Mouse (Mus musculus) embryonic fibroblast, embryonic 13.5 days (primary cell): ENCODE measurements around the gene Gm45021. TPM values are rescaled to one million over a fixed set of nuclear protein-coding genes. Genes with fewer than 3 reads are reported as not detected.

Source experiments
- H3K27ac ChIP-seq: 2 replicates; pipeline ENCODE4 v1.5.1; 2012; ENCODE audit warnings: low read length, control low read depth, inconsistent platforms; ENCODE audit not compliant: insufficient read depth
- H3K4me1 ChIP-seq: 2 replicates; pipeline ENCODE4 v1.6.1; 2011; ENCODE audit warnings: low read length; ENCODE audit not compliant: control insufficient read depth, insufficient read depth
- H3K4me3 ChIP-seq: 2 replicates; pipeline ENCODE4 v1.5.1; 2011; ENCODE audit warnings: mild to moderate bottlenecking, control low read depth, low read length; ENCODE audit not compliant: insufficient read depth
- CTCF ChIP-seq: IDR thresholded peaks from 2 replicates; pipeline ENCODE4 v1.5.1; 2011; ENCODE audit warnings: mild to moderate bottlenecking, control low read depth, low read length, moderate library complexity, borderline replicate concordance; ENCODE audit not compliant: insufficient read depth
- POLR2A ChIP-seq: IDR thresholded peaks from 2 replicates; pipeline ENCODE4 v1.6.1; 2011; ENCODE audit warnings: low read depth, mild to moderate bottlenecking, control low read depth, low read length, moderate library complexity
- polyA plus RNA-seq: library from polyadenylated mRNA; stranded (reverse); fragments of >200 nt; gene quantifications from 2 replicates; pipeline ENCODE4 v1.2.4, GENCODE M21; 2011; ENCODE audit warnings: low read depth; ENCODE audit not compliant: missing spikeins, insufficient read length

The Gm45021 gene
- polyA plus RNA-seq, 1 experiment = not detected

- Histone ChIP-seq H3K4me3 (peak overlapping the region; percentile 73), H3K4me1 (no peaks in the 10 kb centered on the region), H3K27ac (peak overlapping the region; percentile 53)
- TF ChIP-seq POLR2A (0 out of 2 replicates have a peak, but pooled peaks have one; percentile 29), CTCF (no peak)
Measured at GRCm38 (mm10) chr6:48594043-48594738, 4.8 kb downstream of the Gm45021 start.

- Histone ChIP-seq H3K4me1 (no peaks in the 10 kb centered on the region), H3K4me3 (peak overlapping the region; percentile 73), H3K27ac (no peak overlapping the region)
- no peak for TF ChIP-seq CTCF
- TF ChIP-seq POLR2A = no peak
Measured at GRCm38 (mm10) chr6:48595278-48595677, 5.9 kb downstream of the Gm45021 start.

- Histone ChIP-seq H3K4me3 (no peak overlapping the region), H3K27ac (no peak overlapping the region), H3K4me1 (peaks cover 4% of the 10 kb centered on the region; the same call in 1 of the 2 replicates)
- TF ChIP-seq CTCF (no peak), POLR2A (no peak)
Measured at GRCm38 (mm10) chr6:48596545-48597232, 7.3 kb downstream of the Gm45021 start.

GRCm38 (mm10) chr6:48597233-48597625, 7.8 kb downstream of the Gm45021 start:
- Histone ChIP-seq H3K27ac (no peak overlapping the region), H3K4me1 (peaks cover 4% of the 10 kb centered on the region; the same call in 1 of the 2 replicates), H3K4me3 (no peak overlapping the region)
- TF ChIP-seq POLR2A (no peak), CTCF (no peak)

GRCm38 (mm10) chr6:48600594-48600993, 11.2 kb downstream of the Gm45021 start:
- TF ChIP-seq CTCF (no peak), POLR2A (no peak)
- Histone ChIP-seq H3K4me3 (no peak overlapping the region), H3K27ac (peak overlapping the region; percentile 44; the same call in 1 of the 2 replicates), H3K4me1 (peaks cover 8% of the 10 kb centered on the region)

- Histone ChIP-seq H3K4me3 (peak within 1 kb of the TSS; percentile 59), H3K4me1 (peaks cover 8% of the 10 kb centered on the region), H3K27ac (peak within 1 kb of the TSS; percentile 71)
- TF ChIP-seq CTCF = no peak
- peak; percentile 71 for TF ChIP-seq POLR2A
Measured at GRCm38 (mm10) chr6:48601271-48602079, 12.1 kb downstream of the Gm45021 start, which contains the start of gene Zfp775. TSS of gene Zfp775 (plus strand) at chr6:48602063.

- TF ChIP-seq CTCF (no peak), POLR2A (peak; percentile 39)
- H3K4me1 ChIP-seq = peaks cover 8% of the 10 kb centered on the region
- peak overlapping the region; percentile 43 for H3K27ac ChIP-seq
- peak overlapping the region; percentile 59 for H3K4me3 ChIP-seq
Measured at GRCm38 (mm10) chr6:48602080-48602741, 12.8 kb downstream of the Gm45021 start.

- H3K4me3 ChIP-seq = no peak overlapping the region
- no peak for TF ChIP-seq POLR2A
- TF ChIP-seq CTCF = no peak
- no peaks in the 10 kb centered on the region for H3K4me1 ChIP-seq
- no peak overlapping the region for H3K27ac ChIP-seq
Measured at GRCm38 (mm10) chr6:48608124-48608523, 18.7 kb downstream of the Gm45021 start.

- Histone ChIP-seq H3K27ac (no peak overlapping the region), H3K4me3 (no peak overlapping the region)
- TF ChIP-seq POLR2A (no peak), CTCF (no peak)
Measured at GRCm38 (mm10) chr6:48609512-48609911, 20.1 kb downstream of the Gm45021 start.

More at GRCm38 (mm10) chr6:48609512-48609911, 20.1 kb downstream of the Gm45021 start:
- H3K4me1 ChIP-seq = no peaks in the 10 kb centered on the region
